Mouse (Mus musculus) frontal cortex, postnatal 14 days (tissue): ENCODE results near the gene Cxcr4.
"Not testable (repeated sequence)": the region's sequence is repeated elsewhere in the genome, so short reads cannot be mapped to it uniquely, and the experiment has no call there.

Source experiments
- DNase-seq, 2 experiments: peaks; one replicate each; pipeline ENCODE4 v3.0.0; 2022; ENCODE audit warnings: low spot score in 2 of 2

Cxcr4 gene

GRCm38 (mm10) chr1:128597209-128597782 lies 5.2 kb upstream of the Cxcr4 start:
- no peak for DNase-seq

- no peak for DNase-seq
These were observed 3.4 kb upstream of the Cxcr4 start for GRCm38 (mm10) chr1:128595528-128595927.

- DNase-seq: no peak
These were observed 3.0 kb upstream of the Cxcr4 start for GRCm38 (mm10) chr1:128595105-128595420.

GRCm38 (mm10) chr1:128594353-128595104 lies 2.4 kb upstream of the Cxcr4 start:
- DNase-seq: no peak

GRCm38 (mm10) chr1:128592961-128593501 lies 938 bp upstream of the Cxcr4 start:
- DNase-seq: peak; percentile 48 to 50

GRCm38 (mm10) chr1:128591721-128592210 lies 327 bp downstream of the Cxcr4 start:
- no peak for DNase-seq

DNA sequence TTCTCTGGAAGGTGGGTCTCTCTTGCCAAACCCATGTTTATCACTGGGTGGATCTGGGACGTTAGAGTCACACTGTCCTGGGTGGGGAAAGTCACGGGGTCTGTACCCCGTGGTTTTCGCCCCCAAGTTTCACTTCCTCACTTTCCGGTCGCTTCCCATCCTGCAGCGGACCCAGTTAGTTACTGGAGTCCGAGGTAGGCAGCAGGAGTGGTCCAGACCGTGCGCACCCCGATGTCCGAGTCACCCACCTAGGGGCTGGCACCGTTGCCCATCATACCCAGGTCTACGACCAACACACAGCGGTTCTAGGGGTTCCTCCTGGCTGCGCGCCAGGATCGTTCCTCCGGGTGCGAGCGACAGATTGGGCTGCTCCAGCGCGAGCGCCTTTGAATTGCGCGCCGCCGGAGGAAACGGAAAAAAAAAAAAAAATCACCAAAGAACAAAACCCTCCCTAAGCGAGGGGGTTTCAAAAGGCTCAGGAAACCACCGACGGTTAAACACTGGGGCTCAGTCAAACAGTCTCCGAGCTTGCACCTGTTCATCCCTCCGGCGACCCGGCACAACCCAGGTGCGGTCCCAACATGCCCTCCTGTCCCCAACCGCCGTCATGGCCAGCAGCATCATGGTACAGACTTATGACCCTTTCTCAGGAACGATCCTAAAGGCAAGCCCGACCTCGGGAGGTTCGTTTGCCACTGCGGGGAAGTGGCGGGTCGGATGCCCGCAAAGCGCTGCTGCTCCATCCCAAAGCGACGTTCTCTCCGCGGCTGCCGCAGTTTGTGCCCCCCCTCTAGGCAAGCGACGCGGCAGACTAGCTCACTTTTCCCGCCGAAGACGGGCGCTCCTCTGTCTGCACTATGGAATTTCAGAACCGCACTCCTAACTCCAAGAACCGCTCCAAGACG lies 1.0 kb downstream of the Cxcr4 start:
- peak in 1 of 2 experiments; percentile 25 for DNase-seq

GRCm38 (mm10) chr1:128590011-128590410 lies 2.1 kb downstream of the Cxcr4 start:
- no peak for DNase-seq

GRCm38 (mm10) chr1:128589488-128589887 lies 2.6 kb downstream of the Cxcr4 start:
- DNase-seq: no peak

DNA sequence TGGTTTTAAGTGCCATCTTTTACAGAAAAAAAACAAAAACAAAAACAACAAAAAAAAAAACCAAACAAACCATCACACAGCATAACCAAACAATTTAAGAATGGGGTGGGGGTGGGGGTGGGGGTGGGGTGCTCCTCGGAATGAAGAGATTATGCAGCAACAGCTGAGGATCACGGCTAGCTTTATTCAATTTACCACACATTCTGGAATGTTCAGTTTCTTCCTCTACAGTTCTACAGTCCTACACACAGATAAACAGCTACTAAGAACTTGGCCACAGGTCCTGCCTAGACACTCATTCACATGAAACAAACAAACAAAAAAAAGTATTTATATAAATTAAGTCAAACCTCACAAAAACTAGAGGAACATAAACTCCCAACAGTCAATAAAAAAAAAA lies 3.8 kb downstream of the Cxcr4 start:
- no peak for DNase-seq

- no peak for DNase-seq
These were observed 4.9 kb downstream of the Cxcr4 start for GRCm38 (mm10) chr1:128586928-128587780.

- DNase-seq: no peak
These were observed 5.7 kb downstream of the Cxcr4 start for GRCm38 (mm10) chr1:128586162-128586927.

- DNase-seq: no peak
These were observed 6.5 kb downstream of the Cxcr4 start for GRCm38 (mm10) chr1:128585396-128586161.

DNA sequence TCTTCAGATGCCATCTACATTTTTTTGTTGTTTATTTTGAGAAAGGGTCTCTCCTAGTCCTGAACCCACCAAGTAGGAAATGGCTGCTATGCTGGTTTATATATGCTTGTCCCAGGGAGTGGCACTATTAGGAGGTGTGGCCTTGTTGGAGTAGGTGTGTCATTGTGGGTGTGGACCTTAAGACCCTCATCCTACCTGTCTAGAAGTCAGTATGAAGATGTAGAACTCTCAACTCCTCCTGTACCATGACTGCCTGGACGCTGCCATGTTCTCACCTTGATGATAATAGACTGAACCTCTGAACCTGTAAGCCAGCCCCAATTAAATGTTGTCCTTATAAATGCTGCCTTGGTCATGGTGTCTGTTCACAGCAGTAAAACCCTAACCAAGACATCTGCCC lies 7.4 kb downstream of the Cxcr4 start:
- DNase-seq: not testable (repeated sequence)

GRCm38 (mm10) chr1:128583279-128583872 lies 8.7 kb downstream of the Cxcr4 start:
- no peak for DNase-seq

DNA sequence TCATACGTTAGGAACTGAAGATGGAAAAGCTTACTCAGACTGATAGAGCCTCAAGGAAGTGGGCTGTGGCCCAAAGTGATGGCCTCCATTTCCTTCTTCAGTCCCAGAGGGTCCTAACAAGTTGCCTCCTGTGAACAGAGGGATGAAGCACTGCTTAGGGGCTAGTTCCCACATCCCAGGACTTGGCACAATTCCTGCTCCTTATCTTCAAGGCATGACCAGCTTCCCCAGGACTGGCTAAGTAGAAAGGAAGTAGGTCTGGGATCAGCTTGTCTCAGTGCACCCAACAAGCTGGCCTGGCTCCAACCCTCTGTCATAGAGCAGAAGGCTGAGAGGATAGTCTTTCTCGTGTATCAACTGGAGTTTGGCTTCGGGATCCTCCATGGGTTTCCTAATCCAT lies 11.8 kb downstream of the Cxcr4 start:
- no peak for DNase-seq

- DNase-seq: no peak
These were observed 13.6 kb downstream of the Cxcr4 start for GRCm38 (mm10) chr1:128578454-128578853.

DNA sequence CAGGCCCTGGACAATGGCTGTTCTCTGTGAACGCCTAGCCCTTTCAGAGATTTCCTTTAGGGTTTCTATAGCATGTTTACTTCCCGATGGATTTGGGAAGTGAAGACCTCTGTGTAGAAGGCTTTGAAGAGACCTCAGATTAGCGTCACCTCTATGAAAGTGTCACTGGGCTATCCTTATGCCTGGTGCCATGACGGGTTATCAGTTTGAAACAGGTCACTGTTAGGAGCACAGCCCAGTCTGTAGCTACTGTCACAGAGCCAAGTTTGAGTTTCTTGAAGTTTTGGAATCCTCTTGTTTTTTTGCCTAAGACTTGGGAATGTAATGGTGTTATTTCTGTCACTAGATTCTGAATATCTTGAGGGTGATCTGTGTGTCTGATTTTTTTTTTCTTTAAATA lies 17.0 kb downstream of the Cxcr4 start:
- DNase-seq: no peak

DNA sequence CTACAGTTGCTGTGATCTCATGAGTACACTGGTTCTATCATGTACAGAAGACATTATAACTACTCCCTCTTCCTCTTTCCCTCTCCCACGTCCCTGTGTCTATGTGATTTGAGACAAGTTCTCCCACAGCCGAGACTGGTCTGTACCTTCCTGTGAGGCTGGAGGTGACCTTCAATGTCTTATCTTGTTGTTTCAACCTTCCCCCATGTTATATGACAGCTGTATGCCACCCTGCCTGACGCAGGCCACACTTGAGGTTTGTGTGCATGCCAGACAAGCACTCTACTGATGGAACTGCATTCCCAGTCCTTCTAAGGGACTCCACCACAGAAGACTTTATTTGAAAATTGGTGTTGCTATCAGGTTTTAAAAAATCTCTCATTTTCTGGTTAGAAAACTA lies 21.1 kb downstream of the Cxcr4 start:
- no peak for DNase-seq
